Mouse (Mus musculus) gastrocnemius, adult 8-10 months (tissue): ENCODE results near the gene Enpep. TPM values are rescaled to one million over a fixed set of nuclear protein-coding genes. Genes with fewer than 3 reads are reported as not detected.

ENCODE experiments used
- DNase-seq, 2 experiments: peaks; one replicate each; pipeline ENCODE4 v3.0.0; 2022; ENCODE audit warnings: low spot score in 2 of 2
- total RNA-seq, 4 experiments: library from RNA; stranded (reverse); gene quantifications; 2 replicates each; pipeline ENCODE4 v1.2.4; 2022

Enpep gene
- total RNA-seq, 4 experiments from 2014 or later: 0.77 to 2.9 (median 1.6) TPM

DNA sequence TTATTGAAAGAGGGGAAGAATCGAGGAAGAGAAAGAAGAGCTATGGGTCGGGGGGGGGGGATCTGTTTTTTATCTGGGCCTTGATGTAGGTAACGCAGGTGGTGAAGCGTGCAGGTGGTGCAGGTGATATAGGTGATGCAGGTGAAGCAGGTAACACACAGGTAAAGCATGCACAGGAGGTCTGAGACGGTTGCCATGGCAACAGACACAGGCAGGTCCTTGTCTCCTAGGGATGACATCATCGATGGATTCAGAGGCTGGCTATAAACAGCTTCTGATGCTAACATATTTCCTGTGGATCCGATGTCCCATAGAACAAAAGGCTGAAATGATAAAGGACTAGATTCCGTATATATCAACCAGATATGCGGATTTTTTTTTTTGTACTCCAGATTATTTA lies 81.5 kb downstream of the Enpep start:
- DNase-seq: no peak

DNA sequence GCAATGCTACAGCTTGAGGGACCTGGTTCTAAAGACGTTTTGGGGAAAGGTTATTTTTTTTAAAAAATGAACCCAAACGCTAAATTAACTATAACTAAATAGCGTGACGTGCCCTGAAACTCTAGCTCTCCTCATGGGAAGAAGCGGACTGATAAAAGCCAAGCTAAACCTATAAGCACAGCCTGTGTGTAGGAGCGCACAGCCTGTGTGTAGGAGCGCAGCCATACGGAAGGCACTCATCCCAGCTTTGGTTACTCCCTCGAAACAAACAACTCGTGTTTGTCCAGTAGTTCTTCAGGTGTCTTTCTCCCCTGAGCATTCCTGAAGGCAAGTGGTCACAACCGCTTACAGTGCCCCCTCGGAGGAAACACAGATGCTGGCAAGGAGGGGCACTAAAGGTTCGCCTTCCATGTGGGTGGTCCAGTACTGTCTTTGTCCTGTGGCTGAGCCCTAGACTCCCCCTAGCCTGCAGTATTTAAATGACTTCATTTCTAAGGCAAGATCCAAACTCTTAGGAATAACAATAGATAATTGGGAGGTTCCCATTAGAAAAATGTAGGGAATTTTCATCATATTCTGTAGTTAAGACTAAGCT lies 93.8 kb downstream of the Enpep start:
- no peak for DNase-seq

DNA sequence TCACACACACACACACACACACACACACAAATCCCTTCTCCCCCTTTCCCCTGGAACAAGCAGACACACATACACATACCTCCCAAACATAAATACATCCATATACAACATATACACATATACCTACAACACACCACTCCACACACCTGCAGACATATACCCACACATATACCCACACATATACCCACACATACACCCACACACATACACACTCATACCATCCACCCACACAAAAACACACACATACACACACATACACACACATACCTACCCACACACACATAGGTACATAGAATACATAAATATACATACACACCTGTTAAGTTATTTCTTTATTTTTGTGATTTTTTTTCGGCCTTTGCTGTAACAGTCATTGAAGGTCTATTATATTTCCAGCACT lies 94.5 kb downstream of the Enpep start:
- no peak for DNase-seq

DNA sequence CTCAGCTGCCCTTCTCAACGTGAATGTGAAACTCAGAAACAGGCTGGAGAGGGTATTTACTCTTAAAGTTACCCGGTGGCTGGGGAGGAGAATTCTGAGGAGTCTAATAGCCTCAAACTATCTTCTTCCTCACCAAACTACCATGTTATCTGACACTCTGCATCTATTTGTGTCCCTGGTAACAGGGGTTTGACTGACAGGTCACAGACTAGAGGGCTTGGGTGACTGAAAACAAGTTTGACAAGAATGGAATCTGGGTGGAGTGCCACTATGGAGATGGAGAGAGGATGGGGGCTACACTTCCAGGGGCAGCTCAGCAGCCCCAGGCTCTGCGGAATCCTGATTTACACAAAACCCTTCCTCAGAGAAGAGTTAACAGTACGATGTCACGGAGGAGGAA lies 105.2 kb downstream of the Enpep start:
- no peak for DNase-seq

DNA sequence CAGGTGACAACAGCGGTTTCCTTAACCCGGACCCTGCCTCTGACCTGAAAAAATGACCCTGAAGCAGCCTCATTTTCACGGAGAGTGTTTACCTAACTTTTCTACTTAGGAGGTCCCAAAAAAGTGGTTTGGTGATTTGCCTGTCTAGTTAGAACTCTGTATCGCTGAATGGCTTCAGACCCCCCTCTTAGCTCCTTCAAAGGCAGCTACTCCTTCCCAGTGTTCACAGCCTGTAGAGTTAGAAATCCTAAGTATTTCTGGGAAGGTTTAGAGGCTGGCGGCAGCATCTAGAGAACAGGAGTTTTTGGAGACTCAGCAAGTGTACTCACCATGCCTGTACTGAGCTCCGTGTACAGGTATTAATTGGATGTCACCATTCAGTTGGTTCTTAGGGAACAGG lies 105.8 kb downstream of the Enpep start:
- DNase-seq: no peak

DNA sequence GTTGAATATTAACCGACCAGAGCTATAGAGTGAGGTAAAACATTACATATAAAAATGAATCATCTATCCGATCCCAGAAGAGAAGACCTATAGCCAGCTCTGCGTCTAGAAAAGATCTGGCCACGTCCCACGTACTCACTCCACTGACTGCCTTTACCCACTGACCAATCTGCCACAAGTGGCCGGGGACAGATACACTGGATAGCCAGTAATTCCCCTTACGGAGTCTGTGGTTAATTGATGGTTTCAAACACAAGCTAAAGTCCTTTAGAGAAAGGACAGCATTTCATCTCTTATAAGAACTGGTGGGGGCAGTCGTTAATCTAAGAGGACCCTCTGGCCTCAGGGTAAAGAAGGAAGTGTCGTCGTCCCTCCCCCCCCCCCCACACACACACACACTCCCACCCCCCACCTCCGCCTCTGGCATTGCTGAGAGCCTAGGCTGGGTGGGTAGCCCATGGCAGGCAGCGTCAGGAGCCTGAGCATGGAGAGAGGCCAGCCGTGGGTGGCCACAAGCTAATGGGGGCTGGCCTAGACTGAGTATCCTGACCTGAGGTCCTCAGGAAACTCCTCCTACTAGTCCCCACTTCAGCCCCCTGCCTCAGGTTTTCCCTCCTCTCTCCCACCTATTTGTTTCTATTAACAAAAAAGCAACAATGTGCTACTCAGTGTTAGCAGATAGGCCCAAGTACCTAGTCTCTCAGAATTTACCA lies 106.8 kb downstream of the Enpep start:
- DNase-seq: no peak

DNA sequence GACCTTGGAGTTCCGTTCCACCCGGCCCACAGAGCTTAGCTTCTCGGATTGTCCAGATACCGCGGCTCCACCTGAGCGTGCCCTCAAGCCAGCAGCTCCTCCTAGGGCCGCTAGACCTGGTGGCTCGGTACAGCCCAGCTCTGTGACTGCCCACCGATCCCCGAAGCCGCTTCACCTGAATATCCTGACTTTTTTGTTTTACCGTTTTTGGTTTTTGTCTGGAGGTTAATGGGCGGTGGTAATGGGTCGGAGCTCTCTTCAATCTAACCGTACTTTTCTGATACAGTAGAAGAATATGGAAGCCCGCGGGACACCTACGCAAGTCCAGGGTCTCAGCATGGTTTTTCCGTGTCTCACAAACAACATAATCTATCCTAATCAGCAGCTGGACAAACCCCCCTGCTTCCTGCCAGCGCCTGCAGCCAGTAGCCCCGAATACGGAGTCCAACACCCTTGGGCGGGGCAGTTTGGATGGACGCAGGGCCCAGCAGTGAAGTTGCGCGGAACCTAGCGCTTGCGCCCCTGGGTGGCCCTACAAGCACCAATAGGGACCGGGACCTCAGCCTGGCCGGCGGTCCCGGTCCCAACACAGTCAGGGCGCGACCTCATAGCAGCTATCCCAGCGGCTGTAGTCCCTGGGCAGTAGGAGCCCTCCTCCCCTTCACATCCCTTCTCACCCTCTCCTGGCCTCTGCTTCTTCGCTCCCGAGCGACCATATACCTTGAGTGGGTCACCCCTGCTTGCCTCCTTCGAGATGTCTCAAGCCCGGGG lies 107.5 kb downstream of the Enpep start:
- DNase-seq: no peak

DNA sequence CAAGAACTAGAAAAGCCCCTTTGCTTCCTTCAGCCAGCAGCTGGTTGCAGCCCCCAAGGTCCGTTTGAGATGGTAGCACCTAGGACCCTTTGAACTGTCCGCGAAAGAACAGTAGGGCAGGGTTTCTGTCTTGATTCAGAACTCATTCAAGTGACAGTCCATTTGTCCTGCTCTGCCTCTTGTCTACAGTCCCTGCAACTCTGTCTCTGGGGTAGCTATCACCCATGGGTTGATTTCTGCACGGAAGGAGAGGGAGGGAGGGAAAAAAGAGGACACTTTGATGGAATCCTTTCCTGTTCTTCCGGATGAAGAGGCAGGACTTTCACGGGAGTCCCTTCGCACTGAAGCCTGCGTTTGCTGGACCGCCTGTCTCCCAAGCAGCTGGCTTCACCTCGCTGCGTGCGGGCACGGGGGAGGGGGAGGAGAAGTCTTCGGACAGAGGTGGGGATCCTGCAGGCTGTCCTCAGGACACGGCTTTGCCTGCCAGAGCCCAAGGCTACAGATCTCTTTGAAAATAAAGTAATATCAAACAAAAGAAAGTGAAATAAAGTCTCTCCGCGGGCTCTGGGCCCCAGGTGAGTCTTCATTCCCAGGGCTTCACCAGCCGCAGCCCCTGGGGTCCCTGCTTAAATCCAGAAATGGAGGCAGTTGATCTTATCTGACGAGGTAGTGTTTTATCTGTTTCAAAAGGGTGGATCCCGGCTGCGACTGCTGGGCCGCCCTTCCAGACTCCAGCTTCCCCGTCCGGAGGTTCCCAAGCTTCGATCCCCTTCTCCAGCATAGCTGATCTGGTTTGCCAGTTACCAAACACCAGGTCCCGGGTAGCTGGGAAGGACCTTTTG lies 108.3 kb downstream of the Enpep start:
- no peak for DNase-seq

DNA sequence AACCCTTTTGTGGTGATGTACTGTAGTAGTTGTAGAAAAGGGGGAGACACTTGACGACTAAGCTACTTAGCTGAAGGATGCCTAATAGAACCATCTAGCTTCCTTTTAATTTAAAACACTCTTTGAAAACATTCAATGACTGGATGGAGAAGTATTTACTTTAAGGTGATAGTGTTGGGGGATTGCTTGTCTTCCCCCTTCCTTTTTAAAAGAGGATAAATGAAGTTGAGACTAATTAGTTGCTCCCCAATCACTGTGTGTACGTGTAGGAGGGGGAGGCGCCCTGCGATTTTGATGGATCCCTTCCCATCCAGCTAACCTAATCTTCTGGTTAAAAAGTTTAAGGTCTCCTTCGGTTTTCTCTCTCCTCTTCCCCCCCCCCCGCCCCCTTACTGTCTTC lies 109.1 kb downstream of the Enpep start:
- DNase-seq: no peak

DNA sequence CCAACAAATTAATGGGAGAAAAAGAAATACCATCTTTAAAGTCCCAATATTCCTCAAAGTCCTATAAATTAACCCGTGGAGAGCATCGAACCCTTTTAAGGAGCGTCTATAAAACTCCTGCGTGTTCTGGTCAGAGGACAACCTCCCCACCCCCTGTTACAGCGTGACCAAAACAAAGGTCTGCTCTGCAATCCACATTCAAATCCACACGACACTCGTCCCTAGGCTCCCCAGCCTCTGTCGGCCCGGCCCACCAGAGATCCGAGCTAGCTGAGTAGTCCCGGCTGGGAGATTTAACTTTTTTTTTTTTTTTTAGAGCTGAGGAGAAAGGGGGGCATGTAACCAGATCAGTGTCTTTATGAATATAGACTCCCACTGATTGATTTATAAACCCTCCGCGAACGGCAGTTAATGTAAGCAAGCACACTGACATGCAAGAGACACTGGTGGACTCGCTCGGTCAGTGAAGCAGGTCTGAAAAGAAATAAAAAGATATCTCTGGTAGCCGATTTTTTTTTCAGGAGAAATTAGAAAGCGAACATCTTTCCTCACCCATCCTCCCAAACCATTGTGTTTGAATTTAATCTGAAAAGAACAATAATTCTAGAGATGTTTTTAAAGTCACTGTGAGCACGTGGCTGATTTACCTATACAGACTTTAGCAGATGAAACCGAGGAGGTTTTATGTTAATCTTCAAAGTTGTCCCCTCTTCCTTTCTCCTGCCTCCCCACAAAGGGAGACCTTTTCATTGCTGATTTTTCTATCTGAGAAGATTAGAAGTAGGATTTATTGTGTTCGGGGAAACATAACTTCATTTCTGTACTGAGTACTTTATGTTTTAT lies 109.9 kb downstream of the Enpep start:
- no peak for DNase-seq

DNA sequence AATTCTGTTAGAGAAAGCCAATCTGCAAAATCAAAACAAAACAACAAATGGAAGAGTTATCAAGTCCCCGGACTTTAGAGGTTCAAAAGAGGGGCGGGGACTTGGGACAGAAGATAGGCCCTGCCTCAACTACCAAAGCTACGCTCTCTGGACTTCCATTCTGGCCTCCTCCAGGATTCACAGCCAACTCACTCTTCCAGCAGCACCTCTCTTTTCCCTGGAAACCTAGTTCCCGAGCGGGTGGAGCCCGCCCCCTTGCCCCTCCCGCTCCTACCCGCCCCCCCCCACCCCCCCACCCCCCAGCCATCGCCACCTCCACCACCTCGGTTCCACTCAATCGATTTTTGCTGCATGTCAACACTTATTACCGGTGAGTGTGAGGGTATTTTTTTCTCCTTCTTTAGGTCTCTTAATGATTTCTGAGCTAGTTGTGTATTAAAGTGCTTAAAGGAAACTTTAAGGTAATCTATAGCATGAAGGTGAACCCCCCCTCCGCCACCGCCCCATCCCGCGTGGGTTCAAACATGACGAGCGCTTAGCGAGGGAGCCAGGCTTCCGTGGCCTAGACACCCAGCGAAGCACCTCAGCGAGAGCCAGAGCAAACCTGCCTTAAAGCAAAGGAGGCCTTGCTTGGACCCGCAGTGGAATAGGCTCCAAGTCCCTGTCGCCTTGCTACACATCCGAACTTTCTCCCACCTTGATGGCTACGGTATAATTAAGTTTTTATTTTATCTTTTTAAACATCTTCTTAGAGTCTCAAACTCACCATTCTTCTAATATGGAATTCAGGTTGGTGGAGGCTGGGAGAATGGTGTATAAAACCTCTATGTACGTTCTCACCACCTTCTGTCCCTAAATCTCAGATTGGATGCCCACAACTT lies 110.9 kb downstream of the Enpep start:
- DNase-seq: no peak

DNA sequence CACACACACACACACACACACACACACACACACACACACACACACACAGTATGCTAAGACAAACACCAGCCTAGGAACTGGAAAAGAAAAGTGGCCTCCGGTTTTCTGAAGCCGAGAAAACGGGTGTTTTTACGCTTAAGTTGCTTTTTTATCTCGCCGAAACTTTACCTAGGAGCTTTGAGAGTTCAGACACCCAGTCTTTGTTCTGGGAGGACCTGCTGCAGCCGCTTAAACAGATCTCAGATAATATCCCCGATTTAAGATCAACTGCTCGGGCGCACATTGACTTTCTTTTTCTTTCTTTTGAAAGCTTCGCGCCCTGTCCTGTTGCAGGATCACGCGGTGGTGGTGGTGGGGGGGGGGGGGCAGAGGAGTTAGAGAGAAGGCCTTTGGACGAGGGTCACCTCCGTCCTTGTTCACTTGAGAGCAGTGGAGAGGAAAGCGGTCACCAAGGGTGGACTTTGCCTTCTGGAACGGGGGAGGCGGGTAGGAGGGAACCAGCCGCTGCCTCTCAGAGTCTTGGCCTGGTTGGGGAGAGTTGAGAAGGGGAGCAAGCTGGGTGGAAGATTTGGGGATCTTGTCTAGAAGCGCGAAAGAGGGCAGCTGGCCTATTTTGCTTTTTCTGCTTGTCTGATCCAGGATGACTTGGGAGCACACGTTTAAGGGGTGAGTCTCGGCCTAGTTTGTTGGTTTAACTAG lies 111.7 kb downstream of the Enpep start:
- no peak for DNase-seq

DNA sequence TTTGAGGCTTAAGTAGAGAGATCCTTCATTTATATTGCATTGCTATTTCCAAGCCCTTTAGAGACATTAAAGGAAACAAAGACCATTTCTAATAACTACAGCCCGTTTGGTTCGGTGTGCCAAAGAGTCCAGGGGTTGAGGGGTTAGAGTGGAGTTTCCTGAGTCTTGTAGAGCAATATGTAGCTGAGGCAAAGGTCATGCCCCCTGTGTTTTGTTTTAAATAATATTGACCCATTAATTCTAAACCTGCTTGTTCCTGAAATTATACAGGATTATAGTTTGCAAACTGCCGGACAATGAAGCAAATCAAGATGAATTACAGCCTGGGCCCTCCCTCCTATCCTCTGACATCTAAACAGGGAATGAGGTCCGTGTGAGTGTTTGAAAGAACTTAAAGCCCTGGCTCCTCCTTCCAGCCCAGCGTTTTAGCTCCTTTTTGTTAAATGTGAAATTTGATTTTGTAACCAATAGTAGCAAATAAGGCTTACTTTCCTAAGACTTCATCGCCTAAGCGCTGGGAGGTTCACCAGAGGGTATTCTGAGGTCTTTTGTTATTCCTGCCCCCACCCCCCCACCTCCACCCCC lies 112.3 kb downstream of the Enpep start:
- no peak for DNase-seq

Other genes starting within 250 kb of the Enpep start
- gene Pitx2, start 132.8 kb downstream of the Enpep start, total RNA-seq: 1 to 10 TPM; 4.0 to 6.1 (median 5.5) TPM
- under 1 TPM; 0.19 to 0.75 (median 0.31) TPM for gene Elovl6, start 199.6 kb upstream of the Enpep start, total RNA-seq